Mouse (Mus musculus) T-helper 17 cell (primary cell): ENCODE results near the gene Mettl6.

ENCODE experiments used
- in situ Hi-C, 2 experiments: fragments of 300-600 bp; cut with MboI, MseI; formaldehyde crosslinking; loops; 1 replicate in 1 of 2; 2 replicates in 1 of 2; pipeline ENCODE4 v1.15.1; 2025; ENCODE audit warnings: high pct_unique_total_duplicates in 2 of 2

Gene Mettl6

GRCm38 (mm10) chr14:31494975-31495455, at the start of gene Mettl6:
TSS of gene Mettl6 (minus strand) at chr14:31495040.
- in situ Hi-C loops: no loop called here

GRCm38 (mm10) chr14:31543885-31544442, 49.1 kb upstream of the Mettl6 start:
- in situ Hi-C loops: no loop called here

GRCm38 (mm10) chr14:31537298-31537697, 42.5 kb upstream of the Mettl6 start:
- in situ Hi-C loops: no loop called here

GRCm38 (mm10) chr14:31532656-31533055, 37.8 kb upstream of the Mettl6 start:
- in situ Hi-C loops: no loop called here

- in situ Hi-C loops: no loop called here
Measured at GRCm38 (mm10) chr14:31531506-31532148, 36.8 kb upstream of the Mettl6 start.

GRCm38 (mm10) chr14:31530847-31531246, 36.0 kb upstream of the Mettl6 start:
- in situ Hi-C loops: no loop called here

GRCm38 (mm10) chr14:31525040-31525810, 30.4 kb upstream of the Mettl6 start:
- in situ Hi-C loops: no loop called here

GRCm38 (mm10) chr14:31521318-31521717, 26.5 kb upstream of the Mettl6 start:
- in situ Hi-C loops: no loop called here

- in situ Hi-C loops: loop anchor here in 1 of 2 experiments (10.0 kb wide), 1 partner anchor 986 kb away; no protein-coding TSS in a partner anchor
Measured at GRCm38 (mm10) chr14:31519165-31519564, 24.3 kb upstream of the Mettl6 start.

GRCm38 (mm10) chr14:31515895-31516294, 21.1 kb upstream of the Mettl6 start:
- in situ Hi-C loops: loop anchor here in 1 of 2 experiments (10.0 kb wide), 1 partner anchor 989 kb away; no protein-coding TSS in a partner anchor

- in situ Hi-C loops: loop anchor here in 1 of 2 experiments (10.0 kb wide), 1 partner anchor 994 kb away; no protein-coding TSS in a partner anchor
Measured at GRCm38 (mm10) chr14:31510322-31510721, 15.5 kb upstream of the Mettl6 start.

- in situ Hi-C loops: loop anchor here in 1 of 2 experiments (10.0 kb wide), 1 partner anchor 995 kb away; no protein-coding TSS in a partner anchor
Measured at GRCm38 (mm10) chr14:31509911-31510310, 15.1 kb upstream of the Mettl6 start.

GRCm38 (mm10) chr14:31506456-31506855, 11.6 kb upstream of the Mettl6 start:
- in situ Hi-C loops: no loop called here

- in situ Hi-C loops: no loop called here
Measured at GRCm38 (mm10) chr14:31503406-31503805, 8.6 kb upstream of the Mettl6 start.

- in situ Hi-C loops: no loop called here
Measured at GRCm38 (mm10) chr14:31499526-31499925, 4.7 kb upstream of the Mettl6 start.

- in situ Hi-C loops: no loop called here
Measured at GRCm38 (mm10) chr14:31496241-31496646, 1.4 kb upstream of the Mettl6 start.

- in situ Hi-C loops: no loop called here
Measured at GRCm38 (mm10) chr14:31495538-31495937, 698 bp upstream of the Mettl6 start.

GRCm38 (mm10) chr14:31494349-31494974, 378 bp downstream of the Mettl6 start, which contains the start of gene Eaf1:
TSS of gene Eaf1 (plus strand) at chr14:31494399.
- in situ Hi-C loops: no loop called here

GRCm38 (mm10) chr14:31493901-31494300, 939 bp downstream of the Mettl6 start:
- in situ Hi-C loops: no loop called here

- in situ Hi-C loops: no loop called here
Measured at GRCm38 (mm10) chr14:31488055-31488454, 6.8 kb downstream of the Mettl6 start.

- in situ Hi-C loops: no loop called here
Measured at GRCm38 (mm10) chr14:31486465-31486864, 8.4 kb downstream of the Mettl6 start.

- in situ Hi-C loops: no loop called here
Measured at GRCm38 (mm10) chr14:31482417-31482816, 12.4 kb downstream of the Mettl6 start.
